Mouse (Mus musculus) olfactory bulb, adult 2 months (tissue): ENCODE measurements around the gene Rcbtb2. TPM values are rescaled to one million over a fixed set of nuclear protein-coding genes. Genes with fewer than 3 reads are reported as not detected.
"Not testable (repeated sequence)": the region's sequence is repeated elsewhere in the genome, so short reads cannot be mapped to it uniquely, and the experiment has no call there.

Experiments
- H3K27ac ChIP-seq: fragments of 200-500 bp; 2 replicates; pipeline ENCODE4 v1.5.1; 2012; ENCODE audit warnings: low read depth, low read length; ENCODE audit not compliant: insufficient read depth
- H3K4me1 ChIP-seq: fragments of 200-500 bp; 2 replicates; pipeline ENCODE4 v1.6.1; 2012; ENCODE audit warnings: low read length; ENCODE audit not compliant: control insufficient read depth, insufficient read depth
- H3K4me3 ChIP-seq: fragments of 200-500 bp; 2 replicates; pipeline ENCODE4 v1.5.1; 2012; ENCODE audit warnings: mild to moderate bottlenecking, low read depth, low read length, moderate library complexity; ENCODE audit not compliant: insufficient read depth
- CTCF ChIP-seq: fragments of 200-500 bp; IDR thresholded peaks from 2 replicates; pipeline ENCODE4 v1.5.1; 2012; ENCODE audit warnings: low read depth, mild to moderate bottlenecking, low read length, moderate library complexity; ENCODE audit not compliant: insufficient read depth
- POLR2A ChIP-seq: fragments of 200-500 bp; IDR thresholded peaks from 2 replicates; pipeline ENCODE4 v1.6.1; 2012; ENCODE audit warnings: mild to moderate bottlenecking, low read depth, low read length, moderate library complexity; ENCODE audit not compliant: insufficient read depth
- WGBS: fragments of 180-500 bp; shearing (Covaris S2); methylation state at CpG from one replicate; pipeline ENCODE4 v1.1.7; 2018; 5-methylcytosine and 5-hydroxymethylcytosine counted together
- polyA plus RNA-seq: library from polyadenylated mRNA; stranded (reverse); fragments of >200 nt; gene quantifications from 2 replicates; pipeline ENCODE4 v1.2.4, GENCODE M21; 2012; ENCODE audit warnings: low replicate concordance; ENCODE audit not compliant: missing spikeins, insufficient read depth, insufficient read length

The Rcbtb2 gene
- polyA plus RNA-seq, 1 experiment: not detected

- TF ChIP-seq POLR2A: no peak
- no peak overlapping the region for H3K4me3 ChIP-seq
- 76% methylated on average over 12 of the region's 12 CpGs for whole genome bisulfite sequencing
Observed at GRCm38 (mm10) chr14:73102270-73102865, 20.5 kb upstream of the Rcbtb2 start.

GRCm38 (mm10) chr14:73102986-73103385 is 19.9 kb upstream of the Rcbtb2 start:
- 63% methylated on average over 4 of the region's 4 CpGs for WGBS

More at GRCm38 (mm10) chr14:73102270-73102865, 20.5 kb upstream of the Rcbtb2 start:
- 0 out of 2 replicates have a peak, but pooled peaks cover under 1% of the 10 kb centered on the region for H3K4me1 ChIP-seq
- H3K27ac ChIP-seq: no peak overlapping the region

GRCm38 (mm10) chr14:73104913-73105312 is 17.9 kb upstream of the Rcbtb2 start:
- TF ChIP-seq POLR2A: no peak
- no peak for TF ChIP-seq CTCF
- Histone ChIP-seq H3K4me1 (0 out of 2 replicates have a peak, but pooled peaks cover 2% of the 10 kb centered on the region), H3K27ac (no peak overlapping the region), H3K4me3 (no peak overlapping the region)
- 95% methylated on average over 6 of the region's 6 CpGs for WGBS

More at GRCm38 (mm10) chr14:73102986-73103385, 19.9 kb upstream of the Rcbtb2 start:
- not testable (repeated sequence) for H3K27ac ChIP-seq, H3K4me1 ChIP-seq, H3K4me3 ChIP-seq

- Histone ChIP-seq H3K27ac (no peak overlapping the region), H3K4me1 (0 out of 2 replicates have a peak, but pooled peaks cover 2% of the 10 kb centered on the region), H3K4me3 (no peak overlapping the region)
- WGBS: 59% methylated on average over 11 of the region's 11 CpGs
- TF ChIP-seq POLR2A (no peak), CTCF (no peak)
Observed at GRCm38 (mm10) chr14:73105407-73106185, 17.2 kb upstream of the Rcbtb2 start.

- 19% methylated on average over 8 of the region's 8 CpGs for WGBS
- Histone ChIP-seq H3K4me1 (0 out of 2 replicates have a peak, but pooled peaks cover 2% of the 10 kb centered on the region), H3K4me3 (no peak overlapping the region), H3K27ac (no peak overlapping the region)
- TF ChIP-seq CTCF (no peak), POLR2A (no peak)
Observed at GRCm38 (mm10) chr14:73106234-73106711, 16.6 kb upstream of the Rcbtb2 start.

- H3K4me3 ChIP-seq: no peak overlapping the region
- WGBS: 35% methylated on average over 4 of the region's 4 CpGs
- H3K27ac ChIP-seq: no peak overlapping the region
- H3K4me1 ChIP-seq: 0 out of 2 replicates have a peak, but pooled peaks cover 2% of the 10 kb centered on the region
- TF ChIP-seq CTCF (no peak), POLR2A (no peak)
Observed at GRCm38 (mm10) chr14:73106957-73107356, 15.9 kb upstream of the Rcbtb2 start.

- TF ChIP-seq CTCF: no peak
- WGBS: 74% methylated on average over 7 of the region's 7 CpGs
- no peak overlapping the region for H3K4me3 ChIP-seq
- H3K27ac ChIP-seq: no peak overlapping the region
- H3K4me1 ChIP-seq: 0 out of 2 replicates have a peak, but pooled peaks cover 2% of the 10 kb centered on the region
Observed at GRCm38 (mm10) chr14:73107371-73107770, 15.5 kb upstream of the Rcbtb2 start.

- 96% methylated on average over 6 of the region's 6 CpGs for WGBS
- Histone ChIP-seq H3K27ac (no peak overlapping the region), H3K4me3 (no peak overlapping the region), H3K4me1 (0 out of 2 replicates have a peak, but pooled peaks cover 2% of the 10 kb centered on the region)
- TF ChIP-seq CTCF (no peak), POLR2A (no peak)
Observed at GRCm38 (mm10) chr14:73107952-73108351, 14.9 kb upstream of the Rcbtb2 start.

GRCm38 (mm10) chr14:73110682-73111081 is 12.2 kb upstream of the Rcbtb2 start:
- 78% methylated on average over 3 of the region's 3 CpGs for WGBS
- no peak for TF ChIP-seq CTCF
- no peak for TF ChIP-seq POLR2A
- no peak overlapping the region for H3K4me3 ChIP-seq
- H3K27ac ChIP-seq: no peak overlapping the region
- H3K4me1 ChIP-seq: 0 out of 2 replicates have a peak, but pooled peaks cover 2% of the 10 kb centered on the region
